Mouse (Mus musculus) kidney, embryonic 16.5 days (tissue): ENCODE measurements at regions not wholly inside any gene's neighbourhood (a gene's known extent, or its start where the extent isn't known, plus 50 kb on each side); places are given as distances from the start of the nearest gene placed in this dataset.

Experiments used
- ATAC-seq: fragments of 200-750 bp; cut with Nextera tagmentation; 2 replicates; pipeline ENCODE4 v1.8.0; 2017; ENCODE audit warnings: moderate TSS enrichment; ENCODE audit not compliant: low FRiP score, low TSS enrichment
- H3K27ac ChIP-seq: fragments of 300-500 bp; sonication (generic); 2 replicates; pipeline ENCODE4 v1.5.1; 2014; ENCODE audit warnings: low read length
- H3K27me3 ChIP-seq: fragments of 300-500 bp; sonication (generic); 2 replicates; pipeline ENCODE4 v1.6.1; 2014; ENCODE audit warnings: low read length, control low read depth, mixed read lengths; ENCODE audit not compliant: insufficient read depth
- H3K36me3 ChIP-seq: fragments of 300-500 bp; sonication (generic); 2 replicates; pipeline ENCODE4 v1.6.1; 2014; ENCODE audit warnings: low read length, control low read depth, mixed read lengths; ENCODE audit not compliant: insufficient read depth
- H3K4me1 ChIP-seq: fragments of 300-500 bp; sonication (generic); 2 replicates; pipeline ENCODE4 v1.6.1; 2014; ENCODE audit warnings: low read length, control low read depth, mixed read lengths; ENCODE audit not compliant: insufficient read depth
- H3K4me2 ChIP-seq: fragments of 300-500 bp; sonication (generic); replicated peaks from 2 replicates; pipeline ENCODE4 v1.6.1; 2014; ENCODE audit warnings: low read depth, low read length
- H3K4me3 ChIP-seq: fragments of 300-500 bp; sonication (generic); 2 replicates; pipeline ENCODE4 v1.5.1; 2014; ENCODE audit warnings: mild to moderate bottlenecking, low read length
- H3K9ac ChIP-seq: fragments of 300-500 bp; sonication (generic); replicated peaks from 2 replicates; pipeline ENCODE4 v1.6.1; 2014; ENCODE audit warnings: low read length
- H3K9me3 ChIP-seq: fragments of 300-500 bp; sonication (generic); 2 replicates; pipeline ENCODE4 v1.6.1; 2016; ENCODE audit warnings: low read length, control low read depth
- WGBS: fragments of 180-500 bp; shearing (Covaris S2); extraction: QIAGEN DNeasy Blood & Tissue Kit; methylation state at CpG from one replicate; pipeline ENCODE4 v1.1.7; 2014; 5-methylcytosine and 5-hydroxymethylcytosine counted together

- Histone ChIP-seq H3K4me1 (no peaks in the 10 kb centered on the region), H3K27me3 (no peaks in the 10 kb centered on the region), H3K36me3 (no peaks in the 10 kb centered on the region), H3K4me2 (no peak overlapping the region), H3K4me3 (no peak overlapping the region), H3K9me3 (no peaks in the 10 kb centered on the region), H3K9ac (no peak overlapping the region), H3K27ac (no peak overlapping the region)
- 74% methylated on average over 3 of the region's 3 CpGs for WGBS
- ATAC-seq = no peak
These were observed 267.6 kb downstream of the Olfr1505 start for GRCm38 (mm10) chr19:14180956-14181355.

DNA sequence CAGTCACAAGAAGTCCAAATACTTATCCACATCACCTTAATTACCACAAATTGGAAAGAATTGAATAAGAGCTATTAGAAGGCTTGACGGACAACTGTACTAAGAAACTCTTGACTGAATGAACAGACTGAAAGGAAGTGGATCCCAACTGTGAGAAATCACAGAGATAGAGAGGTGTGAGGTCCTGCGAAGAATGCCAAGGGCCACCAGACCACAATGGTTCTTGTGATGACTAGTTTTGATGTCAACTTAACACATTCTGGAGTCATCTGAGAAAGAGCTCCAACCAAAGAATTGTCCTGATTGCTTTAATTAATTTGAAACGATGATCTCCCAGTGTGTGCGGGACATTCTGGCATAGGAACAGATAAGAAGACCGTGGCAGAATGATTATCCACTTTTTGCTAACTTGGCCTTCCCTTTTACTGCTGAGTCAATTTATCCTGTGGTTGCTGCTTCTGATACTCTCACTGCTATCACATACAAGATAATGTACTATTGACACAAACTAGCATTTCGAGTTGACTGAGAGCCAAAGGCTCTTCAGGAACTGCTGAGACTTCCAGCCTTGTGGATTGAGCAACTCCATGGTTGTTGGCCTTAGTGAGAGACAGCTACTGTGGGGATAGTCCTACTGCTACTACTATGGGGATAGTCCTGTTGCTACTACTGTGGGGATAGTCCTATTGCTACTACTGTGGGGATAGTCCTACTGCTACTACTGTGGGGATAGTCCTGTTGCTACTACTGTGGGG lies 268.5 kb downstream of the Olfr1505 start:
- Histone ChIP-seq H3K27me3 (no peaks in the 10 kb centered on the region), H3K4me2 (no peak overlapping the region), H3K9ac (no peak overlapping the region), H3K4me1 (no peaks in the 10 kb centered on the region), H3K36me3 (no peaks in the 10 kb centered on the region), H3K9me3 (no peaks in the 10 kb centered on the region), H3K4me3 (no peak overlapping the region), H3K27ac (no peak overlapping the region)
- no peak for ATAC-seq
- 93% methylated on average over 6 of the region's 6 CpGs for WGBS

DNA sequence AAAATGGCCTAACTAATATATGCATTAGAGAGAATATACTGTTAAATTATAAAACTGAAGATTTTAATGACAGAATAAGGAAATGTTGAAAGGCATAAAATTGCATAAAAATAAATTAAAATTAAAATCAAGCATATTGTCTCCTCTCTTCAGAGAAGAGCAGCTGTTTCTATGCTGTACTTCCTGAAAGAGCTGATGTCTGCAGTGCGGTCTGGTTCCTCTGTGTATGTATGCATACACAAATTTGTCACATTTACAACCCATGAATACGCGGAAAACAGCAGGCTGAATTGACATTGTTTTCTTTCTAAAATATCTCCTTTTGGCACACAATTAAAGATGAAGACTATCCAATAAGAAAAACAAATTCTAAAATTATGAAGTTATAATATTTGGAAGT lies 278.5 kb downstream of the Olfr1505 start:
- no peaks in the 10 kb centered on the region for H3K27me3 ChIP-seq
- WGBS = 78% methylated on average over 3 of the region's 3 CpGs

DNA sequence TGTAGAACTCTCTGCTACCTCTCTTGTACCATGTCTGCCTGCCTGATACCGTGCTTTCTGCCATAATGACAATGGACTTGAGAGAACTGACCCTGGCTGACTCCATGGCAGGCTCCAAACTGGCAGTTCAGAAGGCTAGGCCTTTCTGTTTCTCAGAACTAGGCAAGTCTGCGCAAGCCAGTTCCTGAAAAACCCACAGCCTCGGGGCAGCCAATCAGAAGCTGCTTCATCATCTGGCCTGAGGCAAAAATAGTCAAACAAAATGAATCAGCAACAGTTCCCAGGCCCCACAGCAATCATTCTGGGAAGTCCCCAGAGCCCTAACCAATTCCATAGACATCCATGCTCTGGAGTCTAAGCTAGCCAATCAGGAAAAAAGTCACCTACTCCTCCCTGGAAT lies 284.5 kb downstream of the Olfr1505 start:
- Histone ChIP-seq H3K36me3 (no peaks in the 10 kb centered on the region), H3K9me3 (no peaks in the 10 kb centered on the region), H3K4me2 (no peak overlapping the region), H3K4me1 (no peaks in the 10 kb centered on the region), H3K27me3 (no peaks in the 10 kb centered on the region), H3K9ac (no peak overlapping the region), H3K4me3 (no peak overlapping the region), H3K27ac (no peak overlapping the region)
- WGBS = 84% methylated on average over 3 of the region's 3 CpGs
- no peak for ATAC-seq

More for the DNA sequence above, 278.5 kb downstream of the Olfr1505 start:
- Histone ChIP-seq H3K4me1 (no peaks in the 10 kb centered on the region), H3K9me3 (no peaks in the 10 kb centered on the region), H3K27ac (no peak overlapping the region), H3K9ac (no peak overlapping the region), H3K36me3 (no peaks in the 10 kb centered on the region), H3K4me3 (no peak overlapping the region), H3K4me2 (no peak overlapping the region)
- ATAC-seq = no peak

GRCm38 (mm10) chr19:14220507-14220909 lies 307.2 kb downstream of the Olfr1505 start:
- H3K27ac ChIP-seq = no peak overlapping the region
- H3K4me1 ChIP-seq = no peaks in the 10 kb centered on the region
- no peak overlapping the region for H3K4me3 ChIP-seq
- H3K4me2 ChIP-seq = no peak overlapping the region
- no peaks in the 10 kb centered on the region for H3K9me3 ChIP-seq
- WGBS = 74% methylated on average over 4 of the region's 4 CpGs
- no peaks in the 10 kb centered on the region for H3K27me3 ChIP-seq
- no peak for ATAC-seq
- H3K36me3 ChIP-seq = no peaks in the 10 kb centered on the region
- no peak overlapping the region for H3K9ac ChIP-seq

DNA sequence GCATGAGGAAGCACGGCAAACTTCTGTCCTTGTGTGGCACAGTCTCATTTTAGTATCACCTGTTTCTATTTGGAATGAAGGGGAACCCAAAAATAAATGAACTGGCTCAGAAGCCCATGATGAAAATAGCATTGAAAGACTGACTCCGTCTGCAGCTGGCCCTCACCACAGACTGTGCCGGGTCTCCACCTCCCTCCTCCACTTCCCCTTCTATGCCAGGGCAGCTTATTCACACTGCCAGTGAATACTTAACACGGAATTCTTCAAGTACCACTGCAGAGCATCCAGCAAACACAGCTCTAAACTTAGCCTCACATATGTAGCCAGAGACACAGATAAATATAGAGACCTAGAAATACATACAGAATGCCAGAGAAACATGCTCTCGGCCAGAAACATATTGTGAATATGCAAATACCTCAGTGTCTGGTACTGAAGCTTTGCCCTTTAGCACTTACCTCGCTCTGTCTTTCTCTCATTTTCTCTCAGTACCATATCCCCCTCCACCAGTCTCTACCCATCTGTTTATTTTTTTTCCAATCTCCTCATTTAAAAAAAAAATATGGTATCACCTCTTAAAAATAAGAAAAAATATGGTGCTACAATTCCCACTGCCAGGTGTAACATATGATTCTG lies 311.8 kb downstream of the Olfr1505 start:
- H3K27ac ChIP-seq = no peak overlapping the region
- no peaks in the 10 kb centered on the region for H3K4me1 ChIP-seq
- no peaks in the 10 kb centered on the region for H3K9me3 ChIP-seq
- no peak overlapping the region for H3K9ac ChIP-seq
- H3K36me3 ChIP-seq = no peaks in the 10 kb centered on the region
- 76% methylated on average over 6 of the region's 6 CpGs for WGBS
- H3K27me3 ChIP-seq = no peaks in the 10 kb centered on the region
- no peak overlapping the region for H3K4me2 ChIP-seq
- no peak for ATAC-seq
- H3K4me3 ChIP-seq = no peak overlapping the region

GRCm38 (mm10) chr19:14225787-14226186 lies 312.5 kb downstream of the Olfr1505 start:
- ATAC-seq = no peak
- WGBS = 35% methylated on average over 4 of the region's 4 CpGs
- Histone ChIP-seq H3K4me2 (no peak overlapping the region), H3K9ac (no peak overlapping the region), H3K4me3 (no peak overlapping the region), H3K4me1 (no peaks in the 10 kb centered on the region), H3K36me3 (no peaks in the 10 kb centered on the region), H3K27ac (no peak overlapping the region), H3K27me3 (no peaks in the 10 kb centered on the region), H3K9me3 (no peaks in the 10 kb centered on the region)

DNA sequence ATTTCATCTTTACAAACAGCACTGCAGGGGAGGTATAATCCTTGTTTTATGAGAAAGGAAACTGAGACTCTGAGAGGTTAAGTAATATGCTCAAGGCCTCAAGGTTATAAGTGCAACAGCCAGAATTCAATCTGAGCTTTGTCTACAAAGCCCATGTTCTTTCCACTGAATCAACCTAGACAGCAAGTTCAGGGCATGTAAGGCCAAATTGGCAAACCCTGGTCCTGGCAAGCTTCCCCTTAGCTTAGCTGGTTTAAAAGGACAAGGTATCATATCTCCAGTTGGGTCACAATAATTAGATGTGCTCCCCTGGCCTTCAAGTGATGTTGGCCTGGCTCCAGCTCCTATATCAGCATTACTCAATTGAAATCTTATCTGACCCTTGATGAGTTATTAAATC lies 313.2 kb downstream of the Olfr1505 start:
- Histone ChIP-seq H3K36me3 (no peaks in the 10 kb centered on the region), H3K4me2 (no peak overlapping the region), H3K4me3 (no peak overlapping the region), H3K4me1 (no peaks in the 10 kb centered on the region), H3K9ac (no peak overlapping the region), H3K27me3 (no peaks in the 10 kb centered on the region), H3K27ac (no peak overlapping the region), H3K9me3 (no peaks in the 10 kb centered on the region)
- ATAC-seq = no peak

DNA sequence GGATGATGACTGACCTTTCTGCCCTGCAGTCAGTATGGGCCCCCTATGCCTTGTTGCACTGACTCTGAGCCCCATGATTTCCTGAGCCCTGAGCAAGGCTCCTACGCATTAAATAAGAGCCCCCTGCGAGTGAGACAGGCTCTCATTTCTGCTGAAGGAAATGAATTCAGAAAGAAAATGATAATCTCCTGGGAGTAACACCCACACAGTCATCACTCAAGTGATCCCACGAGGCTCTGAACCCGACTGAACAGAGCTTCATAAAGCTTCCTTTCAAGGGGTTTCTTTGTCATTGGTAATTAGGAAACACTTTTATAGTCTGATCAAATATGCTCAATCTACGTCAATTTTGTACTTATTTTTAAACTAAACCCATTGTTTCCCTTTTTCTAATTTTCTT lies 330.2 kb downstream of the Olfr1505 start:
- H3K9ac ChIP-seq = no peak overlapping the region
- WGBS = 51% methylated on average over 5 of the region's 5 CpGs
- peaks cover 24% of the 10 kb centered on the region for H3K4me1 ChIP-seq
- no peaks in the 10 kb centered on the region for H3K9me3 ChIP-seq
- H3K27ac ChIP-seq = no peak overlapping the region
- no peaks in the 10 kb centered on the region for H3K36me3 ChIP-seq
- H3K4me3 ChIP-seq = no peak overlapping the region
- ATAC-seq = no peak
- H3K4me2 ChIP-seq = no peak overlapping the region
- H3K27me3 ChIP-seq = no peaks in the 10 kb centered on the region

DNA sequence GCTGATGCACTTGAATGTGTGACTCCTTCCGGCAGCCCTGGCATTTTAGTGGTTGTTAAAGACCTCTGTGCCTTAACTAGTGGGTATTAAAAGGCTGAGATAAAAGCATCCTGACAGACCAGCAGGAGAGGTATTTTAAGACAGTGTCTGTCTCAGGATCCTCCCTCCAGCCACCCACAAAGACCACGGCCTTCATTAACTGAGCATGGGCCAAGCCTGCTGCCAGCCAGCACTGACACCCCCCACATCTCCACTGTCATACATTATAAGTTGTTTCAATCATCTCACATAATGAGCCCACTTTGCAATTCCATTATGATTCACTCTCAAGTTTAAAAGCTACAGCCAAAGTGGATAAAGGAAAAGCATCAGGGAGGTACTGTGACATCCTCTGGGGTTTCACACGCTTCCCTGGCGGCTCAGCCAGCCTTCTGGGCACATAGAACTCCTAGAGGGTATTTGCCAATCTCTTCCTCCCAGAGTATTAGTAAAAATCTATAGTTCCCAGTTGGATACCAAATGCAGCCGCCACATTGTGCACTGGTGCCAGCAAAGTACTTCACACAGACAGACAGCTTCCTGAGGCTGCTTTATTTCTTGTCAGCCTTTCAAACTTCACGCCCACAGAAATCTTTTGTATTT lies 333.8 kb downstream of the Olfr1505 start:
- Histone ChIP-seq H3K27me3 (no peaks in the 10 kb centered on the region), H3K4me3 (no peak overlapping the region), H3K27ac (no peak overlapping the region), H3K4me1 (no peaks in the 10 kb centered on the region), H3K4me2 (no peak overlapping the region), H3K9ac (no peak overlapping the region), H3K9me3 (no peaks in the 10 kb centered on the region), H3K36me3 (no peaks in the 10 kb centered on the region)
- ATAC-seq = no peak
- whole genome bisulfite sequencing = 77% methylated on average over 6 of the region's 6 CpGs
